Mouse (Mus musculus) myocyte (in vitro differentiated cells): Measurements from ENCODE around the gene Tex2. TPM values are rescaled to one million over a fixed set of nuclear protein-coding genes. Genes with fewer than 3 reads are reported as not detected.

ENCODE experiments used
- H3K27me3 ChIP-seq: one replicate; pipeline ENCODE4 v1.6.1; 2011; ENCODE audit not compliant: control insufficient read depth, insufficient read depth, insufficient read length
- H3K36me3 ChIP-seq: one replicate; pipeline ENCODE4 v1.6.1; 2011; ENCODE audit not compliant: control insufficient read depth, insufficient read depth
- H3K4me2 ChIP-seq: one replicate; pipeline ENCODE4 v1.6.1; 2011; ENCODE audit warnings: low read depth, control low read depth
- H3K4me3 ChIP-seq: one replicate; pipeline ENCODE4 v1.5.1; 2011; ENCODE audit warnings: mild to moderate bottlenecking, control low read depth, moderate library complexity
- H3K79me2 ChIP-seq: one replicate; pipeline ENCODE4 v1.6.1; 2011; ENCODE audit not compliant: control insufficient read depth, insufficient read depth
- H3ac ChIP-seq: one replicate; pipeline ENCODE4 v1.6.1; 2011; ENCODE audit not compliant: control insufficient read depth, insufficient read length
- CEBPB ChIP-seq: IDR thresholded peaks from 2 replicates; pipeline ENCODE4 v1.6.1; 2011; ENCODE audit warnings: mild to moderate bottlenecking, moderate library complexity; ENCODE audit not compliant: poor library complexity, insufficient read depth, severe bottlenecking
- E2F4 ChIP-seq: IDR thresholded peaks from one replicate; pipeline ENCODE4 v1.6.1; 2011; ENCODE audit warnings: mild to moderate bottlenecking, control low read depth, moderate library complexity; ENCODE audit not compliant: insufficient read depth
- MAX ChIP-seq: IDR thresholded peaks from one replicate; pipeline ENCODE4 v1.6.1; 2011; ENCODE audit warnings: low read depth, mild to moderate bottlenecking, control low read depth
- MYOD1 ChIP-seq, 3 experiments: IDR thresholded peaks; one replicate each; pipeline ENCODE4 v1.6.1; 2011; ENCODE audit warnings: control low read depth in 2 of 3, low read depth in 2 of 3, mild to moderate bottlenecking in 2 of 3, moderate library complexity in 1 of 3; ENCODE audit not compliant: insufficient read length in 2 of 3, control insufficient read depth in 1 of 3
- MYOG ChIP-seq, 3 experiments: IDR thresholded peaks; one replicate each; pipeline ENCODE4 v1.6.1; 2011; ENCODE audit warnings: control low read depth in 2 of 3, low read depth in 2 of 3, mild to moderate bottlenecking in 2 of 3; ENCODE audit not compliant: insufficient read length in 2 of 3, control insufficient read depth in 1 of 3, insufficient read depth in 1 of 3
- POLR2A ChIP-seq: IDR thresholded peaks from one replicate; pipeline ENCODE4 v1.6.1; 2011; ENCODE audit warnings: low read depth, mild to moderate bottlenecking, control low read depth, moderate library complexity; ENCODE audit not compliant: insufficient read length
- POLR2AphosphoS2 ChIP-seq: IDR thresholded peaks from one replicate; pipeline ENCODE4 v1.6.1; 2011; ENCODE audit warnings: low read depth, control low read depth; ENCODE audit not compliant: insufficient read length
- REST ChIP-seq: IDR thresholded peaks from one replicate; pipeline ENCODE4 v1.6.1; 2011; ENCODE audit warnings: mild to moderate bottlenecking, control low read depth, moderate library complexity; ENCODE audit not compliant: insufficient read depth, insufficient read length
- SRF ChIP-seq: IDR thresholded peaks from one replicate; pipeline ENCODE4 v1.6.1; 2011; ENCODE audit warnings: low read depth; ENCODE audit not compliant: control insufficient read depth, insufficient read length
- TCF12 ChIP-seq: IDR thresholded peaks from one replicate; pipeline ENCODE4 v1.6.1; 2011; ENCODE audit warnings: mild to moderate bottlenecking, control low read depth; ENCODE audit not compliant: poor library complexity, insufficient read depth, severe bottlenecking
- TCF3 ChIP-seq: IDR thresholded peaks from one replicate; pipeline ENCODE4 v1.6.1; 2011; ENCODE audit warnings: low read depth, control low read depth; ENCODE audit not compliant: insufficient read length
- USF1 ChIP-seq: IDR thresholded peaks from one replicate; pipeline ENCODE4 v1.6.1; 2011; ENCODE audit warnings: low read depth, mild to moderate bottlenecking, control low read depth, moderate library complexity
- polyA plus RNA-seq: library from polyadenylated mRNA; unstranded; fragments of >200 nt; fragmentation: generic; extraction: Trizol; gene quantifications from one replicate; pipeline ENCODE4 v1.2.1, GENCODE M21; 2012; ENCODE audit warnings: missing spikeins

Gene Tex2
- polyA plus RNA-seq, 1 experiment = 7.0 TPM

DNA sequence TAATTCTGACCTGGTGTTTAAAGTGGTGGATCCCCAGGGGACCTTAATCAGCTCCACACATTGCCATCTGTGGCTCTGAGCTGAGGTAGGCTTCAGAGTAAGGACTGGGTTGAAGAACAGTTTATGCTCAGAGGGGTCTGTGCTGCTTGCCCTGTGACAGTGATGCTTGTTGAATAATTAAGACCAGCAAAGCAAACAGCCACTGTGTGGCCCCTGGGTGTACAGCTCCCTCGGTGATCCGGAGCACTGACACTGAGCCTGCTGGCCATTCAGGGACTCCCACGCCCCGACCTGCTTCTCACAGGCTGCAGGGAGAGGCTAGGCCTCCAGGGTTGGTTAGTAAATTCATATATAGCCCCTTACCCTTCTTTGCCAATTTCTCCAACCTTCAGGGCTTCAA lies 93.7 kb downstream of the Tex2 start:
- no peak overlapping the region for H3ac ChIP-seq
- H3K36me3 ChIP-seq = no peaks in the 10 kb centered on the region
- H3K79me2 ChIP-seq = no peaks in the 10 kb centered on the region
- H3K4me2 ChIP-seq = no peak overlapping the region
- no peak overlapping the region for H3K4me3 ChIP-seq
- no peaks in the 10 kb centered on the region for H3K27me3 ChIP-seq
- no peak for TF ChIP-seq SRF
- no peak for TF ChIP-seq POLR2AphosphoS2
- no peak for TF ChIP-seq TCF3
- no peak for TF ChIP-seq POLR2A
- no peak for TF ChIP-seq REST
- no peak for TF ChIP-seq MYOD1 (IDR thresholded peaks at IDR 0.05; ENCODE audit: control insufficient read depth in 1 of 3, insufficient read length in 2 of 3, low read depth in 2 of 3)
- no peak for TF ChIP-seq CEBPB
- no peak for TF ChIP-seq USF1
- no peak for TF ChIP-seq E2F4
- TF ChIP-seq MYOG (IDR thresholded peaks at IDR 0.05; ENCODE audit: control insufficient read depth in 1 of 3, insufficient read depth in 1 of 3, insufficient read length in 2 of 3, low read depth in 2 of 3) = no peak
- no peak for TF ChIP-seq MAX
- no peak for TF ChIP-seq TCF12

GRCm38 (mm10) chr11:106518391-106518790 lies 94.8 kb downstream of the Tex2 start:
- Histone ChIP-seq H3K36me3 (no peaks in the 10 kb centered on the region), H3K27me3 (no peaks in the 10 kb centered on the region)
- TF ChIP-seq CEBPB = no peak
- no peak for TF ChIP-seq MYOD1 (IDR thresholded peaks at IDR 0.05; ENCODE audit: control insufficient read depth in 1 of 3, insufficient read length in 2 of 3, low read depth in 2 of 3)
- TF ChIP-seq REST = no peak
- TF ChIP-seq MAX = no peak
- no peak for TF ChIP-seq TCF3
- no peak for TF ChIP-seq POLR2AphosphoS2
- TF ChIP-seq USF1 = no peak
- no peak for TF ChIP-seq E2F4
- no peak for TF ChIP-seq MYOG (IDR thresholded peaks at IDR 0.05; ENCODE audit: control insufficient read depth in 1 of 3, insufficient read depth in 1 of 3, insufficient read length in 2 of 3, low read depth in 2 of 3)
- TF ChIP-seq SRF = no peak
- TF ChIP-seq TCF12 = no peak
- TF ChIP-seq POLR2A = no peak

GRCm38 (mm10) chr11:106515079-106515745 lies 98.0 kb downstream of the Tex2 start:
- Histone ChIP-seq H3K79me2 (no peaks in the 10 kb centered on the region), H3K27me3 (no peaks in the 10 kb centered on the region), H3K36me3 (no peaks in the 10 kb centered on the region), H3K4me3 (no peak overlapping the region), H3ac (no peak overlapping the region), H3K4me2 (no peak overlapping the region)
- TF ChIP-seq MYOD1 (IDR thresholded peaks at IDR 0.05; ENCODE audit: control insufficient read depth in 1 of 3, insufficient read length in 2 of 3, low read depth in 2 of 3) (no peak), MYOG (IDR thresholded peaks at IDR 0.05; ENCODE audit: control insufficient read depth in 1 of 3, insufficient read depth in 1 of 3, insufficient read length in 2 of 3, low read depth in 2 of 3) (peak in 1 of 3 experiments; percentile 8)

More at GRCm38 (mm10) chr11:106518391-106518790, 94.8 kb downstream of the Tex2 start:
- Histone ChIP-seq H3K4me3 (no peak overlapping the region), H3K79me2 (no peaks in the 10 kb centered on the region), H3ac (no peak overlapping the region), H3K4me2 (no peak overlapping the region)

- no peak overlapping the region for H3ac ChIP-seq
- no peak overlapping the region for H3K4me3 ChIP-seq
- no peak for TF ChIP-seq E2F4
- H3K79me2 ChIP-seq = no peaks in the 10 kb centered on the region
- no peak overlapping the region for H3K4me2 ChIP-seq
- H3K27me3 ChIP-seq = no peaks in the 10 kb centered on the region
- peaks cover under 1% of the 10 kb centered on the region for H3K36me3 ChIP-seq
Measured at GRCm38 (mm10) chr11:106514446-106514845, 98.8 kb downstream of the Tex2 start.

GRCm38 (mm10) chr11:106513166-106513565 lies 100.1 kb downstream of the Tex2 start:
- Histone ChIP-seq H3K4me2 (no peak overlapping the region), H3K36me3 (peaks cover 7% of the 10 kb centered on the region), H3K79me2 (no peaks in the 10 kb centered on the region), H3K27me3 (no peaks in the 10 kb centered on the region), H3ac (no peak overlapping the region), H3K4me3 (no peak overlapping the region)
- no peak for TF ChIP-seq POLR2AphosphoS2
- TF ChIP-seq USF1 = no peak
- TF ChIP-seq MYOD1 (IDR thresholded peaks at IDR 0.05; ENCODE audit: control insufficient read depth in 1 of 3, insufficient read length in 2 of 3, low read depth in 2 of 3) = no peak
- no peak for TF ChIP-seq REST
- TF ChIP-seq SRF = no peak
- no peak for TF ChIP-seq MYOG (IDR thresholded peaks at IDR 0.05; ENCODE audit: control insufficient read depth in 1 of 3, insufficient read depth in 1 of 3, insufficient read length in 2 of 3, low read depth in 2 of 3)
- no peak for TF ChIP-seq E2F4
- TF ChIP-seq TCF3 = no peak
- TF ChIP-seq MAX = no peak
- no peak for TF ChIP-seq POLR2A
- no peak for TF ChIP-seq TCF12
- TF ChIP-seq CEBPB = no peak
